Comparison of ENCODE assay signal across 8 mouse cellular contexts in the genomic region with DNA sequence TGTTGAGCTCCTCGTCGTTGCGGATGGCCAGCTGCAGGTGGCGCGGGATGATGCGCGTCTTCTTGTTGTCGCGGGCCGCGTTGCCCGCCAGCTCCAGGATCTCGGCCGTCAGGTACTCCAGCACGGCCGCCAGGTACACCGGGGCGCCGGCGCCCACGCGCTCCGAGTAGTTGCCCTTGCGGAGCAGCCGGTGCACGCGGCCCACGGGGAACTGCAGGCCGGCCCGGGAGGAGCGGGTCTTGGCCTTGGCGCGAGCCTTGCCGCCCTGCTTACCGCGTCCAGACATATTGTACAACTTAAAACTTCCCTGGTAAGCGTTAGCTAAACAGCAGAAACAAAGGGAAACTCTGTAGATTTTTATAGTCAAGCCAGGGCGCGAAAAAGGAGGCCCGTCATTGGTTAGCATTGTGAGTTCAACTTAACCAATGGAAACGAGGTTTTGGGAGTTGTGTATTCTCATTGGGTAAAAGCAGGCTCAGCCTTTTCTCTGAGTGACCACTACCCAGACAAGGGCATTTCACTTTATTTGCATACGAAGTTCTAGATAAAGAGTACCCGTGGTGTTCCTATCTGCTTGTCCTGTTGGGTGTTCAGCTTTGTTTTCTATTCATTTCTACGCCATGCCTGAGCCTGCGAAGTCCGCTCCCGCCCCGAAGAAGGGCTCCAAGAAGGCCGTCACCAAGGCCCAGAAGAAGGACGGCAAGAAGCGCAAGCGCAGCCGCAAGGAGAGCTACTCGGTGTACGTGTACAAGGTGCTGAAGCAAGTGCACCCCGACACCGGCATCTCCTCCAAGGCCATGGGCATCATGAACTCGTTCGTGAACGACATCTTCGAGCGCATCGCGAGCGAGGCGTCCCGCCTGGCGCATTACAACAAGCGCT. TPM values are rescaled to one million over a fixed set of nuclear protein-coding genes. Genes with fewer than 3 reads are reported as not detected.
DNase-seq lines count a peak whose midpoint lies in the region; ATAC-seq and TF ChIP-seq lines count a peak whose summit lies in the region.
"Not testable (repeated sequence)": the region's sequence is repeated elsewhere in the genome, so short reads cannot be mapped to it uniquely, and the experiment has no call there.

A gene (minus strand): TSS at position 302 of the 882 bp plus-strand sequence.
A gene (plus strand): TSS at position 604 of the 882 bp plus-strand sequence.

- H3K4me3 ChIP-seq in lung, embryonic 14.5 days (ENCODE audit: low read depth, low read length) = peak within 1 kb of the TSS; percentile 47

- ATAC-seq in hematopoietic stem cell, adult 5-6 weeks (replicated peaks in 1 of 2; ENCODE audit: insufficient read depth in 1 of 2, low FRiP score in 2 of 2, low TSS enrichment in 1 of 2, low read depth in 1 of 2, poor library complexity in 2 of 2, severe bottlenecking in 2 of 2) = peak; percentile 95 to 98
- ATAC-seq in lung, embryonic 14.5 days (ENCODE audit: insufficient read depth) = peak; percentile 98
- peak; percentile 99 for ATAC-seq in neutrophil, adult 5-6 weeks (ENCODE audit: extremely low read depth, insufficient number of reproducible peaks, low FRiP score, poor library complexity, severe bottlenecking)

- WGBS in lung, embryonic 14.5 days = under 1% methylated on average over 24 of the region's 69 CpGs

- H3K27ac ChIP-seq in lung, embryonic 14.5 days (ENCODE audit: low read depth) = peak within 1 kb of the TSS; percentile 97

- TF ChIP-seq CTCF in lung, embryonic 14.5 days (IDR thresholded peaks at IDR 0.05; ENCODE audit: low read depth) = not testable (repeated sequence)

- H3K4me1 ChIP-seq in lung, embryonic 14.5 days (ENCODE audit: insufficient read depth) = not testable (repeated sequence)

- H3K36me3 ChIP-seq in lung, embryonic 14.5 days (ENCODE audit: insufficient read depth) = not testable (repeated sequence)

- peak; percentile 94 for DNase-seq in MN1 (ENCODE audit: low spot score)
- peak; percentile 94 for DNase-seq in cerebellum, adult 9-10 months
- DNase-seq in forelimb bud, embryonic 11.5 days (ENCODE audit: low read depth, low spot score) = peak; percentile 97
- peak; percentile 85 to 87 for DNase-seq in layer of hippocampus, adult 8-10 months (ENCODE audit: low spot score in 2 of 2)
- DNase-seq in lung, embryonic 14.5 days = peak; percentile 98
- DNase-seq in testis, postnatal 14 days (ENCODE audit: low spot score) = peak; percentile 93

- H3K4me2 ChIP-seq in lung, embryonic 14.5 days = peak within 1 kb of the TSS; percentile 82

- not testable (repeated sequence) for H3K9me3 ChIP-seq in lung, embryonic 14.5 days (ENCODE audit: low read depth, low read length)

- peak within 1 kb of the TSS; percentile 79 for H3K9ac ChIP-seq in lung, embryonic 14.5 days

- not testable (repeated sequence) for H3K27me3 ChIP-seq in lung, embryonic 14.5 days (ENCODE audit: insufficient read depth, low read length)

RNA-seq across cellular contexts. Expression of the first gene that starts in this region (rescaled TPM):
- total RNA-seq in hematopoietic stem cell, adult 5-6 weeks (2017) = 573 and 874 TPM in 2 replicates
- total RNA-seq in layer of hippocampus, adult 8-10 months (2022) = 10 to 100 TPM in 3 of 4 experiments, 1 to 10 TPM in 1; 6.5 to 26.2 (median 15.2) TPM
- polyA plus RNA-seq in lung, embryonic 14.5 days (2014; fragmentation: Nextera tagmentation; extraction: Ambion mirVana) = 21.2 and 21.6 TPM in 2 replicates
- total RNA-seq in neutrophil, adult 5-6 weeks (2017) = 15.1 and 66.2 TPM in 2 replicates

RNA-seq across cellular contexts. Expression of the second gene that starts in this region (rescaled TPM):
- 735 and 845 TPM in 2 replicates for total RNA-seq in hematopoietic stem cell, adult 5-6 weeks (2017)
- total RNA-seq in layer of hippocampus, adult 8-10 months (2022) = 10 to 100 TPM; 10.4 to 18.1 (median 16.5) TPM
- polyA plus RNA-seq in lung, embryonic 14.5 days (2014; fragmentation: Nextera tagmentation; extraction: Ambion mirVana) = 8.6 and 11.7 TPM in 2 replicates
- total RNA-seq in neutrophil, adult 5-6 weeks (2017) = 11.9 and 12.2 TPM in 2 replicates

Comparison
In these comparisons a context has a peak if more than half of its experiments do, and no peak if none do; other contexts are left out.
1. Peak in every context shown above with its lines: DNase-seq, ATAC-seq, H3K4me3 ChIP-seq and H3K27ac ChIP-seq.
2. RNA of the second gene that starts in this region (total RNA-seq): 735 to 845 TPM in hematopoietic stem cell, adult 5-6 weeks; 10.4 to 18.1 TPM in layer of hippocampus, adult 8-10 months and 11.9 to 12.2 TPM in neutrophil, adult 5-6 weeks; every median in the first group is over 10 times any median in the second.